Mouse (Mus musculus) limb, embryonic 15.5 days (tissue): ENCODE data around the gene 1500015O10Rik. TPM values are rescaled to one million over a fixed set of nuclear protein-coding genes. Genes with fewer than 3 reads are reported as not detected.

Experiments
- ATAC-seq: fragments of 200-750 bp; cut with Nextera tagmentation; 2 replicates; pipeline ENCODE4 v1.8.0; 2017; ENCODE audit warnings: low read depth, moderate TSS enrichment; ENCODE audit not compliant: insufficient number of reproducible peaks, low FRiP score, low TSS enrichment
- H3K27ac ChIP-seq: fragments of 300-500 bp; sonication (generic); 2 replicates; pipeline ENCODE4 v1.5.1; 2015; ENCODE audit warnings: moderate library complexity, mild to moderate bottlenecking, inconsistent platforms
- H3K27me3 ChIP-seq: fragments of 300-500 bp; sonication (generic); 2 replicates; pipeline ENCODE4 v1.6.1; 2015; ENCODE audit warnings: inconsistent platforms
- H3K36me3 ChIP-seq: fragments of 300-500 bp; sonication (generic); 2 replicates; pipeline ENCODE4 v1.6.1; 2015; ENCODE audit warnings: inconsistent platforms
- H3K4me1 ChIP-seq: fragments of 300-500 bp; sonication (generic); 2 replicates; pipeline ENCODE4 v1.6.1; 2015; ENCODE audit warnings: inconsistent platforms
- H3K4me2 ChIP-seq: fragments of 300-500 bp; sonication (generic); 2 replicates; pipeline ENCODE4 v1.6.1; 2015; ENCODE audit warnings: mild to moderate bottlenecking, inconsistent platforms
- H3K4me3 ChIP-seq: fragments of 300-500 bp; sonication (generic); 2 replicates; pipeline ENCODE4 v1.5.1; 2015; ENCODE audit warnings: mild to moderate bottlenecking, inconsistent platforms
- H3K9ac ChIP-seq: fragments of 300-500 bp; sonication (generic); 2 replicates; pipeline ENCODE4 v1.6.1; 2015; ENCODE audit warnings: inconsistent platforms
- H3K9me3 ChIP-seq: fragments of 300-500 bp; sonication (generic); 2 replicates; pipeline ENCODE4 v1.6.1; 2016; ENCODE audit warnings: inconsistent platforms
- WGBS: fragments of 180-500 bp; shearing (Covaris S2); methylation state at CpG from one replicate; pipeline ENCODE4 v1.1.7; 2015; 5-methylcytosine and 5-hydroxymethylcytosine counted together
- polyA plus RNA-seq: library from polyadenylated mRNA; unstranded; fragments of >200 nt; fragmentation: Nextera tagmentation; extraction: Ambion mirVana; gene quantifications from 2 replicates; pipeline ENCODE4 v1.2.1, GENCODE M21; 2015

1500015O10Rik gene
- polyA plus RNA-seq, 1 experiment from 2014 or later = 170 TPM

- H3K9me3 ChIP-seq = no peaks in the 10 kb centered on the region
- no peak overlapping the region for H3K9ac ChIP-seq
- WGBS = 60% methylated on average over 2 of the region's 2 CpGs
- ATAC-seq = no peak
- H3K27ac ChIP-seq = no peak overlapping the region
- H3K4me2 ChIP-seq = no peak overlapping the region
- no peak overlapping the region for H3K4me3 ChIP-seq
- H3K36me3 ChIP-seq = peaks cover 17% of the 10 kb centered on the region
- H3K4me1 ChIP-seq = no peaks in the 10 kb centered on the region
- no peaks in the 10 kb centered on the region for H3K27me3 ChIP-seq
These were observed 50.8 kb downstream of the 1500015O10Rik start for GRCm38 (mm10) chr1:43781195-43781594.

- Histone ChIP-seq H3K9me3 (no peaks in the 10 kb centered on the region), H3K9ac (no peak overlapping the region), H3K36me3 (peaks cover 16% of the 10 kb centered on the region), H3K27me3 (no peaks in the 10 kb centered on the region), H3K4me1 (no peaks in the 10 kb centered on the region), H3K4me2 (no peak overlapping the region), H3K27ac (no peak overlapping the region), H3K4me3 (no peak overlapping the region)
- WGBS = 65% methylated on average over 3 of the region's 3 CpGs
- ATAC-seq = no peak
These were observed 51.3 kb downstream of the 1500015O10Rik start for GRCm38 (mm10) chr1:43781672-43782071.

GRCm38 (mm10) chr1:43782680-43783079 is 52.3 kb downstream of the 1500015O10Rik start:
- no peaks in the 10 kb centered on the region for H3K27me3 ChIP-seq
- no peak overlapping the region for H3K27ac ChIP-seq
- no peak for ATAC-seq
- no peak overlapping the region for H3K4me2 ChIP-seq
- no peaks in the 10 kb centered on the region for H3K9me3 ChIP-seq
- H3K9ac ChIP-seq = no peak overlapping the region
- 94% methylated on average over 3 of the region's 3 CpGs for WGBS
- no peak overlapping the region for H3K4me3 ChIP-seq
- peaks cover 18% of the 10 kb centered on the region for H3K36me3 ChIP-seq
- H3K4me1 ChIP-seq = no peaks in the 10 kb centered on the region

- 78% methylated on average over 3 of the region's 3 CpGs for WGBS
- H3K4me3 ChIP-seq = no peak overlapping the region
These were observed 52.8 kb downstream of the 1500015O10Rik start for GRCm38 (mm10) chr1:43783186-43783585.

DNA sequence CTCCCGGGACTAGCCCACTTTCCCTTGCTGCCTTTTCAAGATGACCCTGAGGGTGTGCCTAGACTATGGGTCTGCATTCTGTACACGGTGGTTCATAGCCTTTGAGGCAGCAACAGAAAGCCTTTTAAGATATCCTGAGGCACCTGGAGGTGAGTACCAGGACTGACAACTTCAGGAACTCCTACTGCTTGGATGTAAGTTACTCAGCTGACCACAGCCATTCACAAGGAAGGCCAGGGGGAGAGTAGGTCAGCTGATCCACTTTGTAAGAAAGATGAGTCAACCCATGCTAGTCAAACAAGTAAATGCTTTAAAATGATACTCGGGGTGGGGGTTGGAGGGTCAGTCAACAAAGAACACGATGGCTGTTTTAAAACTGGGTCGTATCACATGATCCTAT is 54.9 kb downstream of the 1500015O10Rik start:
- Histone ChIP-seq H3K4me2 (no peak overlapping the region), H3K4me1 (no peaks in the 10 kb centered on the region), H3K27ac (no peak overlapping the region), H3K9ac (no peak overlapping the region), H3K36me3 (peaks cover 10% of the 10 kb centered on the region), H3K4me3 (no peak overlapping the region), H3K27me3 (no peaks in the 10 kb centered on the region), H3K9me3 (no peaks in the 10 kb centered on the region)
- no peak for ATAC-seq
- 83% methylated on average over 5 of the region's 5 CpGs for WGBS

More at GRCm38 (mm10) chr1:43783186-43783585, 52.8 kb downstream of the 1500015O10Rik start:
- Histone ChIP-seq H3K4me2 (no peak overlapping the region), H3K36me3 (peaks cover 18% of the 10 kb centered on the region), H3K9ac (no peak overlapping the region), H3K4me1 (no peaks in the 10 kb centered on the region), H3K27me3 (no peaks in the 10 kb centered on the region), H3K9me3 (no peaks in the 10 kb centered on the region), H3K27ac (no peak overlapping the region)
- no peak for ATAC-seq

- Histone ChIP-seq H3K27me3 (no peaks in the 10 kb centered on the region), H3K4me2 (no peak overlapping the region), H3K9me3 (no peaks in the 10 kb centered on the region), H3K4me1 (no peaks in the 10 kb centered on the region), H3K36me3 (peaks cover 10% of the 10 kb centered on the region), H3K27ac (no peak overlapping the region), H3K4me3 (no peak overlapping the region), H3K9ac (no peak overlapping the region)
- 86% methylated on average over 5 of the region's 5 CpGs for WGBS
- no peak for ATAC-seq
These were observed 56.3 kb downstream of the 1500015O10Rik start for GRCm38 (mm10) chr1:43786711-43787110.

DNA sequence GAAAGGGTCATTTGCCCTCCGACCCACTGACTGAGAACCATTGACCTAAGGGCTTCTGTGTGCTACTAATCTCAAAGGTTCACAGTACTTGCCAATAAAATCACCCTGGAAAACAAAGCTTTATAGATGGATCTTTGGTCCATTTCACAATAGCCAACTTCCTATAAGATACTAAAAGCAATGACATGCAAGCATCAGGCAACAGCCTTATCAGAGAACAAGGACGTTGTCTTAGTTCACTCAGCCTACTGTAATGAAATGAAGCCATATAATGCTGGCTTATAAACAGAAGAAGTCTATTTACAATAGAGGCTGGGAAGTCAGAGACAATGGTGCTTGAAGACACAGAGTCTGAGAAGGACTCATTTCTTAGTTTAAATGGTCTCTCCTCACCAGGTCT is 59.4 kb downstream of the 1500015O10Rik start:
- Histone ChIP-seq H3K27ac (no peak overlapping the region), H3K9me3 (no peaks in the 10 kb centered on the region), H3K4me2 (no peak overlapping the region), H3K4me1 (no peaks in the 10 kb centered on the region), H3K36me3 (peaks cover 7% of the 10 kb centered on the region), H3K9ac (no peak overlapping the region), H3K4me3 (no peak overlapping the region), H3K27me3 (no peaks in the 10 kb centered on the region)
- no peak for ATAC-seq
- WGBS = 70% methylated on average over 2 of the region's 2 CpGs

Other genes with a start within 250 kb of the 1500015O10Rik start
- gene Uxs1, start 97.2 kb downstream of the 1500015O10Rik start, polyA plus RNA-seq = 25.7 and 32.6 TPM in 2 replicates
- gene Tpp2, start 203.0 kb downstream of the 1500015O10Rik start, polyA plus RNA-seq = 56.5 and 58.7 TPM in 2 replicates